Mouse (Mus musculus) bone marrow macrophage, adult 2 months (primary cell): Measurements from ENCODE around the gene Glis2.

Source experiments
- CTCF ChIP-seq: IDR thresholded peaks from 2 replicates; pipeline ENCODE4 v1.5.1; 2012; ENCODE audit warnings: low read depth, mild to moderate bottlenecking, low read length, moderate library complexity
- POLR2A ChIP-seq: IDR thresholded peaks from 2 replicates; pipeline ENCODE4 v1.6.1; 2012; ENCODE audit warnings: mild to moderate bottlenecking, low read depth, low read length, borderline replicate concordance

DNA sequence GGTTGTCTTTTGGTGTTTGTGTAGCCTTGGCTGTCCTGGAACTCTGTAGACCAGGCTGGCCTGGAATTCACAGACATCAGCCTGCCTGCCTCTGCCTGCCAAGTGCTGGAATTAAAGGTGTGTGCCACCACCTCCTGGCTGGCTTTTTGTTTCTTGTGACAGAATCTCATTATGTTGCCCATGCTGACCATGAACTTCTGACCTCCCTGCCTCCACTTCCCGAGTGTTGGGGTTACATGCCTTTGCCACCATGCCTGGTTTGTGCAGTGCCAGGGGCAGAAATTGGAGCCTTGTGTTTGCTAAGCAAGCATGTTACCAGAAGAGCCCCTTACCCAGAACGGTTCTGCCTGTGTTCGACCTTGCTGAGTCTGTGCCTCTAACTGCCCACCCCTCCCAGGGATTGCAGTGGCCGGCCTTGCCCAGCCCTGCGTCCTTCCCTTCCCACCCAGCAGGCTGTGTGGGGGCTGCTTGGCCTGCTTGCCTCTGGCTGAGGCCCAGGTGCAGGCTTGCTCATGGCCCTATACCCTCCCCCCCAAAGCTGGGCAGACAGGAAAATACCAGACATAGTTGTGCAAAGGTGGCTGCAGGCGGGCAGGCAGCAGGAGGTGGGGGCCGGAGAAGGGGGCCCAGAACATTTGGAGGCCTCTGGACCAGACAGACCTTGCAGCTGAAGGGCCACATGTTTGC lies 8.4 kb downstream of the Glis2 start:
- TF ChIP-seq POLR2A = no peak
- no peak for TF ChIP-seq CTCF
